Mouse (Mus musculus) gastrocnemius, postnatal 10 days (tissue): ENCODE measurements at regions not wholly inside any gene's neighbourhood (a gene's known extent, or its start where the extent isn't known, plus 50 kb on each side); places are given as distances from the start of the nearest gene placed in this dataset.
"Not testable (repeated sequence)": the region's sequence is repeated elsewhere in the genome, so short reads cannot be mapped to it uniquely, and the experiment has no call there.

Experiments used
- DNase-seq: peaks from one replicate; pipeline ENCODE4 v3.0.0; 2021; ENCODE audit warnings: mixed read lengths

DNA sequence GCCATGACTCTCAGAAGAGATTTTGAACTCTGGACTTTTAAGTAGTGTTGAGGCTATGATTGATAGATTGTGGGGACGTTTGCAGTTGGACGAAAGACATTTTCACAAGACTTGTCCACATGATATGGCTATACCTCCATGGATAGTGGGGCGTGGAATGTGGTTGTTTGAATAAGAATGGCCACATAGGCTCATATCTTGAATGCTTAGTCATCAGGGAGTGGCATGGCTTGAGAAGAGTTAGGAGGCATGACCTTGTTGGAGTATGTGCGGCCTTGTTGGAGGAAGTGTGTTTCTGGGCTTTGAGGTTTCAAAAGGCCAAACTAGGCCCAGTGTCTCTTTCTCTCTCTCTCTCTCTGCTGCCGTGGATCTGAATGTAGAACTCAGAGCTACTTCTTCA lies 204.7 kb upstream of the Pclo start:
- no peak for DNase-seq

DNA sequence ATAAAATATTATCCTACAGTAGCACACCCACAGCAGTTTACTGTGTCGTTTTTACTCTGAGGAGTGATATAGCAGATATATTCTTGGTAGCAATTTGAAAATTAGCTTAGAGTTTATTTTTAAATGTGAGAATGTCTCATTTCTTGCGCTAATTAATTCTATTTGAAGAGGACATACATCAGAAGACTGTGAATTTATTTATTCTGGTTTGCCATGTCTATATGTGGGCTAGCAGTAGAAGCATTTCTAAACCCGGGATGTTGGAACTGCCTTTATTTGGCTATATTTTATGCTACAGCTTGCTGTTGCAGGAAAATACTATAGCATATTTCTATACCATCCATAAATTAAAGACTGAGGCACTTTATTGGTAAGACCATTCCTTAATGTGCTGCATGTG lies 203.0 kb upstream of the Pclo start:
- DNase-seq = no peak

- DNase-seq = no peak
These were observed 194.5 kb upstream of the Pclo start for GRCm38 (mm10) chr5:14320216-14320615.

DNA sequence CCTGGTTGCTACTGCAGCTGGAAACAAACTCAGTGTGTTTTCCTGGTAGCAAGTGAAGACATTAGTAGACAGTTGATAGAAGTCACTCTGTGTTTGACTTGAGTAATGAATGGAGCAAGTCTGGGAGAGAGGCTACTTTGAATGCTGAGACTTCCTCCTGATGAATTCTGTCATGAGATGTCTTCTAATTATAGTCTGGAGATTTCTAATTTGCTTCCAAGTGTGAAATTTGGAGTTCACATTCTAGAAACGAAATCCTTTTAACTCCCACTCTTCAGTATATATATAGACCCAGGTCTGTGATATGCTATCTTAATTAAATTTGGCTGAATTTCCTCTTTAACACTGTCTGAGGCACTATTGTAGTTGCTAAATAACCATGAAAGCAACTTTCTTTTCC lies 192.7 kb upstream of the Pclo start:
- no peak for DNase-seq

DNA sequence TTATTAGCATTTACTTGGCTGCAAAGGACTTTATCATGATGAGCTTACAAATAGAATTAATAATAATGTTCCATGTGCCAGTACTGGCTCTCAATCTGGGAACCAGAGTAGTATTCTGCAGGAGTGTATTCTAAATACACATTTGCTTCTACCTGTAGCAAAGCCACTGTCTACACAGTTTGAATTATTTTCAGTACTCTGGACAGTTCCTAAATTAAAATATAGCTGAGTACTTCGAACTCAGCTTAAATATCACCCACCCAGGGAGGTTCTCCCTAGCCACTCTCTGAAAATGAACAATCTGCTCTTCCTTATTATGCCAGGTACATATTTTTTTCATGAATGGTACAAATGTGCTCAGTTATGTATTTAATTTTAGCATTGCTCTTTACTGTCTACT lies 154.3 kb upstream of the Pclo start:
- no peak for DNase-seq

DNA sequence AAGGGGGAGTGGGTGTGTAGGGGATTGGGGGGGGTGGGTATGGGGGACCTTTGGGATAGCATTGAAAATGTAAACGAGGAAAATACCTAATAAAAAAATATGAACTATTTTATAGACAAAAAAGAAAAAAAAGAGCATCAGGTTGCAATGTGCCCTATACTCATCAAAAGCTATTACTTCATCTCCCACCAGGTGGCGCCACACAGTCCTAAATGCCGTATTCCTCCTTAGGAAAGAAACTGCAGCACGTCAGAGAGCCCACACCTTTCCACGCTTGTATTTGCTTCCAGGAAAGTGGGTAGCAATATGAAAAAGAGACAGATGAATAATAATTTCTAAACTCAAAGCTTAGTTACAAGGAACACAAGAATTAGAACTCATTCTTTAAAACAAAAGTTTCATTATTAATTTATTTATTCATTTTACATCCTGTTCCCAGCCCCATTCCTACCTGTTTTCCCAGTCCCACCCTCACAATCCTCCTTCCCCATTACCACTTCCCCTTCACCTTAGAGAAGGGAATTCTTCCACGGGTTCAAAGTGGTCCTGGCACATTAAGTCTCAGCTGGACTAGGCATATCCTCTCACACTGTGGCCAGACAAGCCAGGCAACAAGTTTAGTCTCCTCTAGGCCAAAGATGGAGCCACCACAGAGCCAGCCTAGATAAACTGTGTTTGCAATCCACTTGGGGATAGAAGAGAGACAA lies 125.4 kb upstream of the Pclo start:
- peak; percentile 20 for DNase-seq

GRCm38 (mm10) chr5:14391793-14392192 lies 122.9 kb upstream of the Pclo start:
- no peak for DNase-seq

DNA sequence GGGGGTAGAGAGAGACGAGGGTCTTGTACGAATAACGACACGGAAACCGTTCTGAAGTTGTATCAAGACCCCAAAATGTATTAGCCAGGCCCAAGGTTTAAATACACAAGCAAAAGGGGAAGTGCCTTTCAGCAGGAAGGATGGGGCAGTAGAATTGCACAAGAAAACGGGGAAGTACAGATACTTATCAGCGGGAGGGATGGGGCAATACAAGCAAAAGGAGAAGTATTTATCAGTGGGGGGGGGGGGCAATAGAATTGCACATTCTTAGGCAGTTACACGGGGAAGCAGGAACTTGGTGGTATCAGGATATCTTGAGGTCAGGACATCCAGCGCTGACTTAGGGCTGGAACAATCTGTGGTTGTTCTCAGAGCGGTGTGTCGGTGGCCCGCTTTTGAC lies 111.3 kb upstream of the Pclo start:
- not testable (repeated sequence) for DNase-seq

DNA sequence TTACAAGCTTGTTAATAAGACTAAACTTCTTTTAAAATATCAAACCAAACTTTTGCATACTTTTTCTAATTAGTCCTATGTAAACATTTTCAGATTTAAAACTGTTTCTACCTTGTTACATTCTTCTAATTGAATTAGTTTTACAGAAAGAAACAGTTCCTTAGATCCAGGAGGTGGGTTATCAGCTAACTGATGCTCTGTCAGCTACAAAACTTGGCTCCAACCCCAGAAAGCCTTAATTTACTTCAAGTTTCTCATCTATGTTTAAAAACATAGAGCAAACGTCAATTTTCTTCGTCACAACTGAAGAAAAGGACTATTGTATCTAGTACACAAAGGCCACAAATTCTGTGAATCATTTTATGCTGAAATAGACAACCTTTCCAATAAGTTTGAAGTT lies 110.4 kb upstream of the Pclo start:
- no peak for DNase-seq

GRCm38 (mm10) chr5:14415234-14415862 lies 99.4 kb upstream of the Pclo start:
- no peak for DNase-seq

DNA sequence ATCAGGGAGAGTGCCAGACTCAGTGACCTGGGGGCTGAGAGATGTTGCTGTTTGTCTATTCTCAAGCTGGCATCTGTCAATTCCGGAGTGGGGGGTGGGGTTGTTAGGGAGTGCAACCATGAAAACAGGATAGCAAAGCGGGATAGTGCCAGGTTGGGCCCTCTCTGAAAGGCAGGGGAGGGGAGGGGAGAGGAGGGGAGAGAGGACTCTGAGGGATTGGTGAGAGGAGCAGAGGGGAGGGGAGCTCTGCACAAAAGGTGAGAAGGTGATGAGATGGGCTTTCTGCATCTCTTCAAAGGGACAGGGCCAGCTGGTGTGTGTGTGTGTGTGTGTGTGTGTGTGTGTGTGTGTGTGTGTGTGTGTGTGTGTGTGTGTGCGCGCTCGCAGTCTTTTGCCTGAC lies 61.6 kb upstream of the Pclo start:
- DNase-seq = no peak
